Mouse (Mus musculus) MEL (cell line): ENCODE results near the gene Esr1. TPM values are rescaled to one million over a fixed set of nuclear protein-coding genes. Genes with fewer than 3 reads are reported as not detected.

ENCODE experiments used
- DNase-seq: peaks from one replicate; pipeline ENCODE4 v3.0.0; 2011; ENCODE audit warnings: low read depth, low spot score
- H3K27ac ChIP-seq: 2 replicates; pipeline ENCODE4 v1.5.1; 2012; ENCODE audit warnings: low read depth, mild to moderate bottlenecking, control low read depth, low read length, moderate library complexity; ENCODE audit not compliant: control insufficient read depth
- H3K27me3 ChIP-seq, 2 experiments: fragments of 150-350 bp in 1 of 2; sonication (generic) in 1 of 2; 2 replicates each; pipeline ENCODE4 v1.6.1; 2012; ENCODE audit warnings: low read length in 2 of 2, mild to moderate bottlenecking in 2 of 2, improper control_type of control experiment in 1 of 2, moderate library complexity in 1 of 2; ENCODE audit not compliant: insufficient read depth in 2 of 2, control insufficient read depth in 1 of 2
- H3K36me3 ChIP-seq, 2 experiments: 2 replicates each; pipeline ENCODE4 v1.6.1; 2012 to 2014; ENCODE audit warnings: low read length in 2 of 2, improper control_type of control experiment in 1 of 2, inconsistent platforms in 1 of 2, mild to moderate bottlenecking in 1 of 2; ENCODE audit not compliant: insufficient read depth in 2 of 2, control insufficient read depth in 1 of 2
- H3K4me1 ChIP-seq, 2 experiments: fragments of 150-350 bp in 1 of 2; sonication (generic) in 1 of 2; 2 replicates each; pipeline ENCODE4 v1.6.1; 2012; ENCODE audit warnings: low read length in 2 of 2, improper control_type of control experiment in 1 of 2, mild to moderate bottlenecking in 1 of 2; ENCODE audit not compliant: insufficient read depth in 2 of 2, control insufficient read depth in 1 of 2
- H3K4me3 ChIP-seq, 2 experiments: fragments of 150-350 bp in 1 of 2; sonication (generic) in 1 of 2; 2 replicates each; pipeline ENCODE4 v1.5.1; 2012; ENCODE audit warnings: low read depth in 2 of 2, low read length in 2 of 2, mild to moderate bottlenecking in 2 of 2, moderate library complexity in 2 of 2, control low read depth in 1 of 2, improper control_type of control experiment in 1 of 2; ENCODE audit not compliant: control insufficient read depth in 1 of 2, insufficient read depth in 1 of 2
- H3K79me2 ChIP-seq: 2 replicates; pipeline ENCODE4 v1.6.1; 2012; ENCODE audit warnings: mild to moderate bottlenecking, low read length, moderate library complexity; ENCODE audit not compliant: control insufficient read depth, poor library complexity, insufficient read depth
- H3K9ac ChIP-seq: 2 replicates; pipeline ENCODE4 v1.6.1; 2012; ENCODE audit warnings: low read depth, mild to moderate bottlenecking, control low read depth, low read length, moderate library complexity; ENCODE audit not compliant: control insufficient read depth, poor library complexity, severe bottlenecking
- H3K9me3 ChIP-seq: fragments of 150-350 bp; sonication (generic); replicated peaks from 2 replicates; pipeline ENCODE4 v1.6.1; 2012; ENCODE audit warnings: mild to moderate bottlenecking, low read length, improper control_type of control experiment, moderate library complexity; ENCODE audit not compliant: insufficient read depth
- CHD2 ChIP-seq: IDR thresholded peaks from 2 replicates; pipeline ENCODE4 v1.6.1; 2011; ENCODE audit warnings: low read length, improper control_type of control experiment
- CTCF ChIP-seq, 3 experiments: IDR thresholded peaks in 2 of 3; conservative IDR thresholded peaks in 1 of 3; 2 replicates each; pipeline ENCODE4 v1.5.1; 2011 to 2012; ENCODE audit warnings: low read length in 3 of 3, low read depth in 2 of 3, mild to moderate bottlenecking in 2 of 3, improper control_type of control experiment in 1 of 3, inconsistent platforms in 1 of 3, mixed read lengths in 1 of 3, moderate library complexity in 1 of 3; ENCODE audit not compliant: control insufficient read depth in 1 of 3, insufficient read depth in 1 of 3, poor library complexity in 1 of 3, severe bottlenecking in 1 of 3
- ETS1 ChIP-seq: IDR thresholded peaks from 2 replicates; pipeline ENCODE4 v1.6.1; 2012; ENCODE audit warnings: low read depth, mild to moderate bottlenecking, inconsistent platforms, low read length, improper control_type of control experiment, moderate library complexity
- GABPA ChIP-seq: IDR thresholded peaks from 2 replicates; pipeline ENCODE4 v1.6.1; 2012; ENCODE audit warnings: low read depth, mild to moderate bottlenecking, inconsistent platforms, low read length, improper control_type of control experiment, moderate library complexity
- HCFC1 ChIP-seq: IDR thresholded peaks from 2 replicates; pipeline ENCODE4 v1.6.1; 2012; ENCODE audit warnings: low read depth, mild to moderate bottlenecking, inconsistent platforms, low read length, improper control_type of control experiment, moderate library complexity
- KAT2A ChIP-seq: conservative IDR thresholded peaks from 2 replicates; pipeline ENCODE4 v1.6.1; 2012; ENCODE audit warnings: low read depth, low read length, improper control_type of control experiment, inconsistent platforms
- MAFK ChIP-seq: IDR thresholded peaks from 2 replicates; pipeline ENCODE4 v1.6.1; 2011; ENCODE audit warnings: low read depth, mild to moderate bottlenecking, low read length, improper control_type of control experiment, borderline replicate concordance
- MAZ ChIP-seq: IDR thresholded peaks from 2 replicates; pipeline ENCODE4 v1.6.1; 2012; ENCODE audit warnings: low read depth, mild to moderate bottlenecking, inconsistent platforms, low read length, improper control_type of control experiment
- MEF2A ChIP-seq: IDR thresholded peaks from 2 replicates; pipeline ENCODE4 v1.6.1; 2014; ENCODE audit warnings: low read depth, mild to moderate bottlenecking, inconsistent platforms, low read length, improper control_type of control experiment; ENCODE audit not compliant: poor library complexity, insufficient replicate concordance, severe bottlenecking; ENCODE audit errors: extremely low read depth
- MYB ChIP-seq: IDR thresholded peaks from 2 replicates; pipeline ENCODE4 v1.6.1; 2011; ENCODE audit warnings: mild to moderate bottlenecking, low read depth, low read length, improper control_type of control experiment
- NELFE ChIP-seq: IDR thresholded peaks from 2 replicates; pipeline ENCODE4 v1.6.1; 2011; ENCODE audit warnings: low read depth, low read length, improper control_type of control experiment
- NRF1 ChIP-seq: IDR thresholded peaks from 2 replicates; pipeline ENCODE4 v1.6.1; 2014; ENCODE audit warnings: low read depth, mild to moderate bottlenecking, inconsistent platforms, low read length, improper control_type of control experiment, moderate library complexity; ENCODE audit not compliant: poor library complexity, insufficient read depth, severe bottlenecking
- POLR2AphosphoS2 ChIP-seq: IDR thresholded peaks from 2 replicates; pipeline ENCODE4 v1.6.1; 2011; ENCODE audit warnings: low read length, improper control_type of control experiment
- POLR2AphosphoS5 ChIP-seq: IDR thresholded peaks from 2 replicates; pipeline ENCODE4 v1.6.1; 2012; ENCODE audit warnings: low read depth, borderline replicate concordance, mild to moderate bottlenecking, inconsistent platforms, low read length, moderate library complexity, mixed read lengths
- SMC3 ChIP-seq: IDR thresholded peaks from 2 replicates; pipeline ENCODE4 v1.6.1; 2011; ENCODE audit warnings: low read depth, low read length, improper control_type of control experiment
- TBP ChIP-seq: IDR thresholded peaks from 2 replicates; pipeline ENCODE4 v1.8.0; 2011; ENCODE audit warnings: low read depth, low read length, improper control_type of control experiment
- TCF12 ChIP-seq: IDR thresholded peaks from 2 replicates; pipeline ENCODE4 v1.6.1; 2014; ENCODE audit warnings: low read depth, mild to moderate bottlenecking, inconsistent platforms, low read length, improper control_type of control experiment, moderate library complexity
- UBTF ChIP-seq: IDR thresholded peaks from 2 replicates; pipeline ENCODE4 v1.6.1; 2012; ENCODE audit warnings: low read depth, mild to moderate bottlenecking, inconsistent platforms, low read length, improper control_type of control experiment, moderate library complexity, borderline replicate concordance; ENCODE audit not compliant: insufficient read depth
- USF1 ChIP-seq: IDR thresholded peaks from 2 replicates; pipeline ENCODE4 v1.6.1; 2014; ENCODE audit warnings: low read depth, mild to moderate bottlenecking, inconsistent platforms, low read length, improper control_type of control experiment, moderate library complexity
- ZNF384 ChIP-seq: IDR thresholded peaks from 2 replicates; pipeline ENCODE4 v1.6.1; 2012; ENCODE audit warnings: low read depth, mild to moderate bottlenecking, inconsistent platforms, low read length, improper control_type of control experiment
- polyA plus RNA-seq, 2 experiments: library from polyadenylated mRNA; stranded (reverse) in 1 of 2; unstranded in 1 of 2; fragments of >175 nt in 1 of 2; fragments of >200 nt in 1 of 2; gene quantifications; 2 replicates each; pipeline versions ENCODE4 v1.2.1 to v1.2.4; 2012; ENCODE audit warnings: low replicate concordance in 2 of 2, low read depth in 1 of 2; ENCODE audit not compliant: insufficient read length in 2 of 2, insufficient read depth in 1 of 2, missing spikeins in 1 of 2
- total RNA-seq: library from RNA; depleted of rRNA; stranded (reverse); fragments of 300-350 nt; gene quantifications from 2 replicates; pipeline ENCODE4 v1.2.3, GENCODE M21; 2012

Gene Esr1
- total and polyA plus RNA-seq, 3 experiments = 0.65 to 0.69 TPM; not detected in 1

- H3K4me1 ChIP-seq = no peaks in the 10 kb centered on the region
- H3K79me2 ChIP-seq = no peaks in the 10 kb centered on the region
- H3K36me3 ChIP-seq = no peaks in the 10 kb centered on the region
- no peaks in the 10 kb centered on the region for H3K9me3 ChIP-seq
- H3K27me3 ChIP-seq = no peaks in the 10 kb centered on the region
- H3K27ac ChIP-seq = no peak overlapping the region
- no peak for TF ChIP-seq MAZ
- TF ChIP-seq TCF12 = no peak
- no peak for TF ChIP-seq ZNF384
- TF ChIP-seq NRF1 = no peak
- no peak for TF ChIP-seq NELFE
- no peak for TF ChIP-seq KAT2A
- no peak for TF ChIP-seq GABPA
- no peak for TF ChIP-seq MYB
- TF ChIP-seq MEF2A = no peak
- TF ChIP-seq ETS1 = no peak
- TF ChIP-seq USF1 = no peak
- TF ChIP-seq TBP = no peak
- no peak for TF ChIP-seq CTCF (IDR thresholded peaks at IDR 0.05 in 2 of 3, conservative IDR thresholded peaks at IDR 0.05 in 1 of 3; ENCODE audit: control insufficient read depth in 1 of 3, insufficient read depth in 1 of 3, low read depth in 2 of 3, low read length in 3 of 3, poor library complexity in 1 of 3, severe bottlenecking in 1 of 3)
- TF ChIP-seq CHD2 = no peak
- TF ChIP-seq POLR2AphosphoS5 = no peak
- TF ChIP-seq MAFK = no peak
- no peak overlapping the region for H3K4me3 ChIP-seq
- no peak overlapping the region for H3K9ac ChIP-seq
- DNase-seq = no peak
Measured at GRCm38 (mm10) chr10:4881391-4881790, 270.0 kb downstream of the Esr1 start.

- H3K36me3 ChIP-seq = no peaks in the 10 kb centered on the region
- H3K9me3 ChIP-seq = no peaks in the 10 kb centered on the region
- H3K79me2 ChIP-seq = no peaks in the 10 kb centered on the region
- H3K9ac ChIP-seq = no peak overlapping the region
- no peak for TF ChIP-seq ETS1
- TF ChIP-seq ZNF384 = no peak
- TF ChIP-seq UBTF = no peak
- TF ChIP-seq MYB = no peak
- no peak for TF ChIP-seq HCFC1
- TF ChIP-seq SMC3 = no peak
- TF ChIP-seq POLR2AphosphoS2 = no peak
- TF ChIP-seq GABPA = no peak
- H3K4me1 ChIP-seq = no peaks in the 10 kb centered on the region
- H3K27me3 ChIP-seq = no peaks in the 10 kb centered on the region
- no peak overlapping the region for H3K27ac ChIP-seq
- no peak overlapping the region for H3K4me3 ChIP-seq
- no peak for DNase-seq
Measured at GRCm38 (mm10) chr10:4885506-4885905, 274.1 kb downstream of the Esr1 start.
